ENCODE assay signal across 31 mouse cellular contexts in genomic region chr10:7748752-7749151, GRCm38 (mm10).
"Had no signal": no experiment of that assay in that cellular context is flagged by ENCODE, and none has a peak within 500 bp of the region (broad histone marks: within the 10 kb centered on the region; RNA-seq: fewer than 3 reads in every experiment).

No protein-coding gene starts in this region.

- H3K9ac ChIP-seq: limb, embryonic 12.5 days; limb, embryonic 13.5 days; limb, embryonic 15.5 days; liver, embryonic 14.5 days; liver, embryonic 15.5 days; liver, postnatal 0 days; lung, embryonic 14.5 days; lung, embryonic 15.5 days; midbrain, embryonic 12.5 days; midbrain, embryonic 13.5 days; midbrain, embryonic 15.5 days; neural tube, embryonic 12.5 days had no signal

- ATAC-seq: liver, postnatal 0 days; lung, postnatal 0 days; midbrain, embryonic 13.5 days; midbrain, embryonic 15.5 days; midbrain, embryonic 16.5 days had no signal

- DNase-seq: left cerebral cortex, postnatal 4 days; liver; liver, postnatal 0 days; lung, adult 18-20 months; lung, adult 2 months; lung, embryonic 14.5 days; lung, postnatal 10 days; lung, postnatal 14 days; lung, postnatal 36 days; lung, postnatal 4 days; midbrain, embryonic 14.5 days had no signal

- H3K4me1 ChIP-seq: limb, embryonic 10.5 days; limb, embryonic 12.5 days; limb, embryonic 13.5 days; limb, embryonic 15.5 days; liver, embryonic 15.5 days; lung, embryonic 15.5 days; midbrain, embryonic 10.5 days; midbrain, embryonic 12.5 days; midbrain, embryonic 13.5 days; midbrain, embryonic 15.5 days; neural tube, embryonic 12.5 days had no signal

- H3K4me2 ChIP-seq: limb, embryonic 12.5 days; limb, embryonic 13.5 days; limb, embryonic 15.5 days; liver, embryonic 11.5 days; liver, embryonic 15.5 days; lung, embryonic 14.5 days; lung, embryonic 15.5 days; midbrain, embryonic 11.5 days; midbrain, embryonic 12.5 days; midbrain, embryonic 13.5 days; midbrain, embryonic 15.5 days; neural tube, embryonic 12.5 days had no signal

- H3K27ac ChIP-seq: left cerebral cortex, adult 2 months; limb, embryonic 10.5 days; limb, embryonic 12.5 days; limb, embryonic 13.5 days; limb, embryonic 15.5 days; liver, embryonic 14.5 days; liver, embryonic 15.5 days; lung, embryonic 15.5 days; macrophage; midbrain, embryonic 10.5 days; midbrain, embryonic 12.5 days; midbrain, embryonic 13.5 days; midbrain, embryonic 15.5 days; neural tube, embryonic 12.5 days had no signal

- H3K27me3 ChIP-seq: limb, embryonic 12.5 days; limb, embryonic 13.5 days; limb, embryonic 15.5 days; liver, embryonic 15.5 days; lung, embryonic 15.5 days; megakaryocyte, embryonic 14.5 days; midbrain, embryonic 12.5 days; midbrain, embryonic 13.5 days; midbrain, embryonic 15.5 days; neural tube, embryonic 12.5 days had no signal

- H3K4me3 ChIP-seq: left cerebral cortex, adult 2 months; limb, embryonic 10.5 days; limb, embryonic 12.5 days; limb, embryonic 13.5 days; limb, embryonic 15.5 days; liver, embryonic 15.5 days; lung, embryonic 15.5 days; megakaryocyte, embryonic 14.5 days; midbrain, embryonic 10.5 days; midbrain, embryonic 12.5 days; midbrain, embryonic 13.5 days; midbrain, embryonic 15.5 days; myocyte; neural tube, embryonic 12.5 days had no signal

- H3K9me3 ChIP-seq: limb, embryonic 10.5 days; limb, embryonic 12.5 days; limb, embryonic 13.5 days; limb, embryonic 15.5 days; liver, embryonic 15.5 days; lung, embryonic 15.5 days; megakaryocyte, embryonic 14.5 days; midbrain, embryonic 10.5 days; midbrain, embryonic 12.5 days; midbrain, embryonic 13.5 days; midbrain, embryonic 15.5 days; neural tube, embryonic 12.5 days had no signal
